Mouse (Mus musculus) forebrain, embryonic 10.5 days (tissue): ENCODE data around the gene Rab4a. TPM values are rescaled to one million over a fixed set of nuclear protein-coding genes. Genes with fewer than 3 reads are reported as not detected.
A peak's percentile ranks its signal among the peaks of the same experiment; 100 is the strongest.
"Not testable (repeated sequence)": the region's sequence is repeated elsewhere in the genome, so short reads cannot be mapped to it uniquely, and the experiment has no call there.

Experiments
- DNase-seq: peaks from one replicate; pipeline ENCODE4 v3.0.0-alpha.2; 2017; ENCODE audit warnings: low spot score; ENCODE audit errors: extremely low spot score
- H3K27ac ChIP-seq: fragments of 300-500 bp; sonication (generic); 2 replicates; pipeline ENCODE4 v1.5.1; 2016; ENCODE audit warnings: mild to moderate bottlenecking
- H3K27me3 ChIP-seq: fragments of 300-500 bp; sonication (generic); 2 replicates; pipeline ENCODE4 v1.6.1; 2016; ENCODE audit warnings: mild to moderate bottlenecking; ENCODE audit not compliant: poor library complexity, severe bottlenecking
- H3K36me3 ChIP-seq: fragments of 300-500 bp; sonication (generic); replicated peaks from 2 replicates; pipeline ENCODE4 v1.6.1; 2016; ENCODE audit warnings: mild to moderate bottlenecking, moderate library complexity
- H3K4me1 ChIP-seq: fragments of 300-500 bp; sonication (generic); 2 replicates; pipeline ENCODE4 v1.6.1; 2016
- H3K4me3 ChIP-seq: fragments of 300-500 bp; sonication (generic); 2 replicates; pipeline ENCODE4 v1.5.1; 2016; ENCODE audit warnings: mild to moderate bottlenecking, moderate library complexity
- H3K9me3 ChIP-seq: fragments of 300-500 bp; sonication (generic); 2 replicates; pipeline ENCODE4 v1.6.1; 2016; ENCODE audit warnings: mild to moderate bottlenecking, moderate library complexity
- WGBS: fragments of 180-500 bp; shearing (Covaris S2); methylation state at CpG from one replicate; pipeline ENCODE4 v1.1.7; 2016; 5-methylcytosine and 5-hydroxymethylcytosine counted together
- polyA plus RNA-seq: library from polyadenylated mRNA; unstranded; fragments of >200 nt; fragmentation: Nextera tagmentation; extraction: Ambion mirVana; gene quantifications from 2 replicates; pipeline ENCODE4 v1.2.1, GENCODE M21; 2016

Rab4a gene
- polyA plus RNA-seq, 1 experiment from 2014 or later = 74.9 TPM

GRCm38 (mm10) chr8:123805209-123805717 lies 522 bp upstream of the Rab4a start:
- Histone ChIP-seq H3K27me3 (no peaks in the 10 kb centered on the region), H3K4me1 (peaks cover 46% of the 10 kb centered on the region), H3K27ac (peak overlapping the region; percentile 96), H3K36me3 (peaks cover 17% of the 10 kb centered on the region), H3K4me3 (peak overlapping the region; percentile 74), H3K9me3 (peaks cover 7% of the 10 kb centered on the region; the same call in 1 of the 2 replicates)
- whole genome bisulfite sequencing = 12% methylated on average over 15 of the region's 15 CpGs
- no peak for DNase-seq

- peak overlapping the region; percentile 96 for H3K27ac ChIP-seq
- peaks cover 27% of the 10 kb centered on the region for H3K36me3 ChIP-seq
- H3K4me3 ChIP-seq = peak overlapping the region; percentile 74
- H3K9me3 ChIP-seq = no peaks in the 10 kb centered on the region
- H3K27me3 ChIP-seq = no peaks in the 10 kb centered on the region
- no peak for DNase-seq
- WGBS = 2% methylated on average over 12 of the region's 12 CpGs
- H3K4me1 ChIP-seq = peaks cover 51% of the 10 kb centered on the region
Observed at GRCm38 (mm10) chr8:123806374-123806935, 670 bp downstream of the Rab4a start.

DNA sequence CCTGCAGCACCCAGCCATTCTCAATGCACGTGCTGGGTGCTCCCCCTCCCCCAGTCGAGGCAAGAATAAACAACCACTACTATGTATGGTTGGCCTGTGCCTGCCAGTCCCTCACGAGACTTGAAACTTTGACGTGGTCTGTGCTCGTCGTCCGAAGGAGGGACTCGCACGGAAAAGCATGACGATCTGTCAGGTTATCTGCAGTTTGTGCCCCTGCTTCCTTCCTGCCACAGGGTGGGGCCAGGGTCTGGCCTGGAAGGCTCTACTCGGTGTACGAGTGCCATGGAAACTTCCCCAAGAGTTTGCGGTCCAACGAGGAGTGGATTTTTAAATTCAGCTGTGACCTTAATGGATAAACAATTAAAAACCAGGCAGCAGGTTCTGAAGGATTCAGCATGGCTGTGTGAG lies 1.2 kb downstream of the Rab4a start:
- Histone ChIP-seq H3K4me3 (peak overlapping the region; percentile 74), H3K27ac (peak overlapping the region; percentile 96), H3K36me3 (peaks cover 27% of the 10 kb centered on the region), H3K27me3 (no peaks in the 10 kb centered on the region), H3K9me3 (no peaks in the 10 kb centered on the region), H3K4me1 (peaks cover 52% of the 10 kb centered on the region)
- peak; percentile 26 for DNase-seq
- WGBS = 13% methylated on average over 14 of the region's 14 CpGs

GRCm38 (mm10) chr8:123807852-123808573 lies 2.2 kb downstream of the Rab4a start:
- H3K27ac ChIP-seq = peak overlapping the region; percentile 96

DNA sequence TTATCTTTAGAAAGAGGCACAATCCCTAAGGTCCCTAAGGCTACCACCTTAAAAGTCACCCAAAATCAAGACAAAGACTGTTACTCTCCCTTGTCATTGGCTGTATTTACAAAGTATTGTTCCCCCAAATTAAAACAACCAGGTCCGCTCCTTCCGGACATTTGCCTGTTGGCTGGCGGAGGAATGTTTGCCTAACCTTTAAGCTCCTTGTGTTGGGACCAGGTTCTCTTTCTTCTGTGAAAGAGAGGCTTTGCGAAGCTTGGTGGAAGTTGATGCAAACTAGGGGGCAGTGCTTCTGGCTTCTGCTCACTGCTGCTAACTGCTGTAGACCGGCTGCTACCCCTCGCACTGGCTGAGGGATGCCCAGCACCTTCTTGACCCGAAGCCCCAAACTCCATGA lies 2.9 kb downstream of the Rab4a start:
- H3K27me3 ChIP-seq = no peaks in the 10 kb centered on the region
- H3K4me1 ChIP-seq = peaks cover 54% of the 10 kb centered on the region
- no peak overlapping the region for H3K4me3 ChIP-seq
- 74% methylated on average over 7 of the region's 7 CpGs for WGBS
- peaks cover 27% of the 10 kb centered on the region for H3K36me3 ChIP-seq
- H3K27ac ChIP-seq = no peak overlapping the region
- no peaks in the 10 kb centered on the region for H3K9me3 ChIP-seq
- DNase-seq = no peak

More at GRCm38 (mm10) chr8:123807852-123808573, 2.2 kb downstream of the Rab4a start:
- H3K27me3 ChIP-seq = no peaks in the 10 kb centered on the region
- 69% methylated on average over 6 of the region's 6 CpGs for WGBS
- DNase-seq = no peak
- peaks cover 27% of the 10 kb centered on the region for H3K36me3 ChIP-seq
- H3K9me3 ChIP-seq = no peaks in the 10 kb centered on the region
- peak overlapping the region; percentile 74 for H3K4me3 ChIP-seq
- peaks cover 52% of the 10 kb centered on the region for H3K4me1 ChIP-seq

GRCm38 (mm10) chr8:123809342-123809741 lies 3.6 kb downstream of the Rab4a start:
- not testable (repeated sequence) for H3K27me3 ChIP-seq, H3K27ac ChIP-seq, DNase-seq, H3K9me3 ChIP-seq, H3K4me3 ChIP-seq
- peaks cover 33% of the 10 kb centered on the region for H3K36me3 ChIP-seq
- WGBS = 84% methylated on average over 4 of the region's 4 CpGs
- H3K4me1 ChIP-seq = peaks cover 51% of the 10 kb centered on the region

GRCm38 (mm10) chr8:123812227-123812626 lies 6.4 kb downstream of the Rab4a start:
- no peak overlapping the region for H3K4me3 ChIP-seq
- no peak overlapping the region for H3K27ac ChIP-seq
- peaks cover 34% of the 10 kb centered on the region for H3K4me1 ChIP-seq
- WGBS = 92% methylated on average over 5 of the region's 5 CpGs
- DNase-seq = no peak
- H3K36me3 ChIP-seq = peaks cover 59% of the 10 kb centered on the region
- no peaks in the 10 kb centered on the region for H3K27me3 ChIP-seq
- H3K9me3 ChIP-seq = no peaks in the 10 kb centered on the region

DNA sequence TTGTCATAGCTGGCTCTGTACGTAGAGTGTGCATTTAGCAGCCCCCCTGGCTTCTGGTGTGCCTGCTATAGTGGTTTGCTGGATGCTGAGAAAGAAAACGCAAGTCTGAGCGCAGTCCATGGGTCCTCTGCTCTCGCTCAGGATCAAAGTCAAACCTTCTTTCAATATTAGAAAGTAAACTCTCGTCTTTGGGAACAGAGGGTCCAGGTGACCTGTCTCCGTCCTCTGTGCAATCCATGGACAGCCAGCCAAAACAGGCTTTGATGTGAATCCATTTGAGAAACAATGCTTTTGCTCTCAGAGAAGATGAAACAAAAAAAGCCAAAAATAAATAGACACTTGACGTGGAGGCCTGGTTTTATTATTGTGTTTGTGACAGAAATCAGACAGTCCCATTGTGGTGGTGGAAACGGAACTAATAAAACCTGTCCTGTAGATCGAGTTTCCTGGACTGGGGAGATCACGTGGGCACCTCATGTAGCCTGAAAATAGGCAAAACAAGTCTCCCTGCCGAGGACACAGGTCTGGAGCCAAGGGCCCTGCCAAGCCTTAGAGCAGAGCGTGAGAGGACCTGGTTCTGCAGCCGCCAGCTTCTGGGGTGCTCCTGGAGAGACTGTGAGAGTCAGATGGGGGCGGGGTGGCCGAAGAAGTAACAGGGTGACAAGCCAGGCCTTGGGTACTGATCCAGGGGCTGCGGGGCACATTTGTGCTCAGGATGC lies 7.5 kb downstream of the Rab4a start:
- Histone ChIP-seq H3K9me3 (peaks cover 4% of the 10 kb centered on the region; the same call in 1 of the 2 replicates), H3K36me3 (peaks cover 66% of the 10 kb centered on the region), H3K4me3 (no peak overlapping the region), H3K27me3 (no peaks in the 10 kb centered on the region), H3K4me1 (peaks cover 23% of the 10 kb centered on the region), H3K27ac (no peak overlapping the region)
- 90% methylated on average over 16 of the region's 16 CpGs for WGBS
- no peak for DNase-seq

- Histone ChIP-seq H3K27ac (no peak overlapping the region), H3K9me3 (peaks cover 4% of the 10 kb centered on the region; the same call in 1 of the 2 replicates), H3K4me1 (peaks cover 20% of the 10 kb centered on the region), H3K36me3 (peaks cover 69% of the 10 kb centered on the region), H3K27me3 (no peaks in the 10 kb centered on the region), H3K4me3 (no peak overlapping the region)
- no peak for DNase-seq
- WGBS = 89% methylated on average over 4 of the region's 4 CpGs
Observed at GRCm38 (mm10) chr8:123813892-123814266, 8.1 kb downstream of the Rab4a start.

- Histone ChIP-seq H3K4me3 (no peak overlapping the region), H3K4me1 (peaks cover 15% of the 10 kb centered on the region), H3K9me3 (peaks cover 4% of the 10 kb centered on the region; the same call in 1 of the 2 replicates), H3K36me3 (peaks cover 72% of the 10 kb centered on the region), H3K27me3 (no peaks in the 10 kb centered on the region), H3K27ac (no peak overlapping the region)
- WGBS = 86% methylated on average over 11 of the region's 11 CpGs
- no peak for DNase-seq
Observed at GRCm38 (mm10) chr8:123815325-123815724, 9.5 kb downstream of the Rab4a start.

GRCm38 (mm10) chr8:123816939-123817338 lies 11.2 kb downstream of the Rab4a start:
- Histone ChIP-seq H3K27me3 (no peaks in the 10 kb centered on the region), H3K4me1 (peaks cover 9% of the 10 kb centered on the region; the same call in 1 of the 2 replicates), H3K9me3 (peaks cover 4% of the 10 kb centered on the region; the same call in 1 of the 2 replicates), H3K36me3 (peaks cover 79% of the 10 kb centered on the region), H3K27ac (no peak overlapping the region), H3K4me3 (no peak overlapping the region)
- 97% methylated on average over 8 of the region's 8 CpGs for WGBS
- no peak for DNase-seq

GRCm38 (mm10) chr8:123817747-123818146 lies 12.0 kb downstream of the Rab4a start:
- Histone ChIP-seq H3K4me1 (peaks cover 9% of the 10 kb centered on the region; the same call in 1 of the 2 replicates), H3K36me3 (peaks cover 87% of the 10 kb centered on the region), H3K9me3 (peaks cover 10% of the 10 kb centered on the region), H3K27ac (no peak overlapping the region), H3K4me3 (no peak overlapping the region), H3K27me3 (no peaks in the 10 kb centered on the region)
- DNase-seq = no peak
- WGBS = 93% methylated on average over 11 of the region's 11 CpGs
